In the genomic region with DNA sequence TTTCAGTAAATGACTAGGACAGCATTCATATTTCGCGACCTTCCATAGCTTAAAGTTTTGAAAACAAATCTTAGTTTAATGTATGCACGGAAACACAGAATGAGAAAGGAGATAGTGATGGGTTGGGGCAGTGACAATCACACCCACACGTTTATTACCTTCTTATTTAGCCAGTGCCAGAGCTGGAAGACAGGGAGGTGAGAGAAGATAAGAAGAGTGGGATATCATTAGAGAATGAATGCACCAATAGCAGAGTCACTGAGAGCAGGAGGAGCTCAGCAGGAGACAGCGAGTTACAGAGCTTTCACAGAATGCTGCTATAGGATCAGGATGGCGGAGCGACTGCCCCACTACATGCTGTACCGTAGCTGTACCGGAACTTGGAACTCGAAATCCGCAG, we compare ENCODE assay signal across 22 mouse cellular contexts.
"Had no signal": no experiment of that assay in that cellular context is flagged by ENCODE, and none has a peak within 500 bp of the region (broad histone marks: within the 10 kb centered on the region; RNA-seq: fewer than 3 reads in every experiment).

No protein-coding gene starts in this region.

- H3K4me1 ChIP-seq: lung, embryonic 15.5 days; midbrain, embryonic 10.5 days; midbrain, embryonic 12.5 days; neural tube, embryonic 13.5 days; neural tube, embryonic 15.5 days had no signal

- H3K4me2 ChIP-seq: lung, embryonic 15.5 days; midbrain, embryonic 12.5 days; neural tube, embryonic 13.5 days; neural tube, embryonic 15.5 days had no signal

- ATAC-seq: lung, postnatal 0 days; midbrain, embryonic 16.5 days had no signal

- H3K9me3 ChIP-seq: lung, embryonic 15.5 days; megakaryocyte, embryonic 14.5 days; midbrain, embryonic 10.5 days; midbrain, embryonic 12.5 days; neural tube, embryonic 13.5 days; neural tube, embryonic 15.5 days had no signal

- DNase-seq: lung, adult 2 months; lung, postnatal 14 days; lung, postnatal 36 days; midbrain, embryonic 14.5 days; retina, postnatal 1 day; right cerebral cortex, adult 18-20 months; right cerebral cortex, postnatal 25 days; right cerebral cortex, postnatal 4 days; spleen, adult 18-20 months; thymus, adult 18-20 months; thymus, postnatal 14 days; thymus, postnatal 36 days had no signal

- H3K27me3 ChIP-seq: lung, embryonic 15.5 days; megakaryocyte, embryonic 14.5 days; midbrain, embryonic 12.5 days; neural tube, embryonic 13.5 days; neural tube, embryonic 15.5 days had no signal

- H3K9ac ChIP-seq: lung, embryonic 15.5 days; midbrain, embryonic 12.5 days; neural tube, embryonic 13.5 days; neural tube, embryonic 15.5 days had no signal

- H3K27ac ChIP-seq: lung, embryonic 15.5 days; macrophage; midbrain, embryonic 10.5 days; midbrain, embryonic 12.5 days; neural tube, embryonic 13.5 days; neural tube, embryonic 15.5 days had no signal

- H3K4me3 ChIP-seq: lung, embryonic 15.5 days; megakaryocyte, embryonic 14.5 days; midbrain, embryonic 10.5 days; midbrain, embryonic 12.5 days; myocyte; neural tube, embryonic 13.5 days; neural tube, embryonic 15.5 days had no signal
